Mouse (Mus musculus) small intestine, adult 2 months (tissue): ENCODE measurements around the gene Plek. TPM values are rescaled to one million over a fixed set of nuclear protein-coding genes. Genes with fewer than 3 reads are reported as not detected.
A peak's percentile ranks its signal among the peaks of the same experiment; 100 is the strongest.

ENCODE experiments used
- H3K27ac ChIP-seq: fragments of 200-500 bp; 2 replicates; pipeline ENCODE4 v1.5.1; 2012; ENCODE audit warnings: low read depth, low read length, control low read depth, inconsistent platforms; ENCODE audit not compliant: insufficient read depth
- H3K27me3 ChIP-seq: fragments of 200-500 bp; 2 replicates; pipeline ENCODE4 v1.6.1; 2012; ENCODE audit warnings: mild to moderate bottlenecking, moderate library complexity, low read length, inconsistent platforms; ENCODE audit not compliant: control insufficient read depth, insufficient read depth
- H3K36me3 ChIP-seq: fragments of 200-500 bp; 2 replicates; pipeline ENCODE4 v1.6.1; 2012; ENCODE audit warnings: mild to moderate bottlenecking, low read length, control low read depth, inconsistent platforms; ENCODE audit not compliant: control insufficient read depth, insufficient read depth
- H3K4me1 ChIP-seq: fragments of 200-500 bp; 2 replicates; pipeline ENCODE4 v1.6.1; 2012; ENCODE audit warnings: low read length, inconsistent platforms, mixed read lengths; ENCODE audit not compliant: control insufficient read depth, insufficient read depth, insufficient read length
- H3K4me3 ChIP-seq: fragments of 200-500 bp; 2 replicates; pipeline ENCODE4 v1.5.1; 2012; ENCODE audit warnings: low read depth, mild to moderate bottlenecking, control low read depth, inconsistent platforms, low read length, moderate library complexity
- CTCF ChIP-seq: fragments of 200-500 bp; IDR thresholded peaks from 2 replicates; pipeline ENCODE4 v1.5.1; 2012; ENCODE audit warnings: low read depth, mild to moderate bottlenecking, control low read depth, inconsistent platforms, low read length, moderate library complexity, mixed read lengths; ENCODE audit not compliant: insufficient replicate concordance, insufficient read length; ENCODE audit errors: extremely low read depth
- POLR2A ChIP-seq: fragments of 200-500 bp; IDR thresholded peaks from 2 replicates; pipeline ENCODE4 v1.6.1; 2012; ENCODE audit warnings: low read depth, mild to moderate bottlenecking, control low read depth, inconsistent platforms, low read length, moderate library complexity
- WGBS: fragments of 180-500 bp; shearing (Covaris S2); methylation state at CpG from one replicate; pipeline ENCODE4 v1.1.7; 2018; 5-methylcytosine and 5-hydroxymethylcytosine counted together
- polyA plus RNA-seq: library from polyadenylated mRNA; depleted of rRNA; stranded (reverse); fragments of >200 nt; gene quantifications from 2 replicates; pipeline ENCODE4 v1.2.3, GENCODE M21; 2012

The Plek gene
- polyA plus RNA-seq, 1 experiment, result 0.33 TPM

DNA sequence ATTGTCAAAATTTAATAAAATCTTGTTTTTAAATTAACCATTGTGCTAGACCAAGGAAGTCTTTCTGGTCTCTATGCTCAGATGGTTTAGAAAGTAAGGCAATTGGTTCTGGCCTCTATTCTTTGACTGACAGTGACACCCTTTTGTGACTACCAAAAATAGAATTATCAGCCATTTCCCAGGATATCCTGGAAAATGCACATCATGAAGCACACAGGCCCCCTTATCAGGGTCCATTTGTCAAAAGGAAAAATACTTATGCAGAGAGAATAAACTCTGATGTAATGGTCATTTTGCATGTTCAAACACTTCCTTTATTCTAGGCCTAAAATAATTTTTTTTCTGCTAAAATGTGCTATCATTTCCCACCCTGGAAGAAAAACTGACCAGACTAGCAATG, 54.7 kb downstream of the Plek start:
- TF ChIP-seq POLR2A, result no peak
- Histone ChIP-seq H3K36me3 (no peaks in the 10 kb centered on the region), H3K4me3 (no peak overlapping the region), H3K27ac (no peak overlapping the region), H3K27me3 (no peaks in the 10 kb centered on the region), H3K4me1 (no peaks in the 10 kb centered on the region)

- no peak for TF ChIP-seq POLR2A
- no peak for TF ChIP-seq CTCF
- no peak overlapping the region for H3K4me3 ChIP-seq
- H3K27ac ChIP-seq, result no peak overlapping the region
- H3K27me3 ChIP-seq, result no peaks in the 10 kb centered on the region
- H3K36me3 ChIP-seq, result no peaks in the 10 kb centered on the region
- H3K4me1 ChIP-seq, result no peaks in the 10 kb centered on the region
Observed at GRCm38 (mm10) chr11:16996818-16997217, 55.4 kb downstream of the Plek start.

DNA sequence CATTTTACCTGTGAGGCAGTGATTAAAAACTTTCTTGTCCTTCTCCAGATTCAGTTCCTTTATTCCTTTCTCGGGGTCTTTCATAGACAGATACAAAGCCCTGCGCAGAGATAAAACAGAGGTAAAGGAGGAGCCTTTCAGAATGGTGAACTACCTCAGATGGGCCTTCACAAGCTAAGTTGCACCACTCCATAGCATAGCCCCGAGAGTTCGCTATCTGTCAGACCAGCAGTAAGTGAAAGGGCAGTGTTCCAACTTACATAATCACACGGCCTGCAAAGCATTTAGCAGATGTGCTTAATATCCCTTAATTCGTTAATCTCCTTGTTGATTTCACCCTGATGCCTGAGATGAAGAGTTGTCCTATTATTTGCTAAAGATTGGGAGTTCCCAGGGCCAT, 59.3 kb downstream of the Plek start:
- Histone ChIP-seq H3K4me3 (no peak overlapping the region), H3K36me3 (no peaks in the 10 kb centered on the region; the same call in 1 of the 2 replicates), H3K27me3 (no peaks in the 10 kb centered on the region), H3K27ac (no peak overlapping the region), H3K4me1 (no peaks in the 10 kb centered on the region)
- TF ChIP-seq CTCF (no peak), POLR2A (no peak)
- WGBS, result 63% methylated on average over 6 of the region's 6 CpGs

DNA sequence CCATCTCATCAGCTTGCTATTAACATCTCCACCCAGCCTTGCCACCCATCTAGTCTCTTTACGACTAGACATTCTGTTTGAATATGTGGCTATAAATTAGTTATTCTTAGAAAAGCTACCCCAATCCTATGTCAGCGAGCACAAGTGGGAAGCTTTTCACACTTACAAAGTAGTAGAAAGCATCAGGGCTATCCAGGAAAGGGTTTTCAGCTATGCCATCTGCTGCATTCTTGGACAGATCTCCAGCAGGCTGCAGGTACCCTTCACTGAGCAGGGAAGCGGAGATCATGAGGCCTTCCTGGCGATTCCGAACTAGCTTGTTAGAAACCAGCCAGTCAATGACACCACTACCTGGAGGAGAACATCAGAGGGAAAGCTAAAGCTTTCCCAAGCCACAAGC, 62.3 kb downstream of the Plek start:
- H3K27me3 ChIP-seq, result no peaks in the 10 kb centered on the region
- no peak overlapping the region for H3K4me3 ChIP-seq
- H3K36me3 ChIP-seq, result no peaks in the 10 kb centered on the region; the same call in 1 of the 2 replicates
- TF ChIP-seq CTCF (no peak), POLR2A (no peak)
- H3K4me1 ChIP-seq, result 0 out of 2 replicates have a peak, but pooled peaks cover 1% of the 10 kb centered on the region
- H3K27ac ChIP-seq, result no peak overlapping the region
- 84% methylated on average over 5 of the region's 5 CpGs for WGBS

DNA sequence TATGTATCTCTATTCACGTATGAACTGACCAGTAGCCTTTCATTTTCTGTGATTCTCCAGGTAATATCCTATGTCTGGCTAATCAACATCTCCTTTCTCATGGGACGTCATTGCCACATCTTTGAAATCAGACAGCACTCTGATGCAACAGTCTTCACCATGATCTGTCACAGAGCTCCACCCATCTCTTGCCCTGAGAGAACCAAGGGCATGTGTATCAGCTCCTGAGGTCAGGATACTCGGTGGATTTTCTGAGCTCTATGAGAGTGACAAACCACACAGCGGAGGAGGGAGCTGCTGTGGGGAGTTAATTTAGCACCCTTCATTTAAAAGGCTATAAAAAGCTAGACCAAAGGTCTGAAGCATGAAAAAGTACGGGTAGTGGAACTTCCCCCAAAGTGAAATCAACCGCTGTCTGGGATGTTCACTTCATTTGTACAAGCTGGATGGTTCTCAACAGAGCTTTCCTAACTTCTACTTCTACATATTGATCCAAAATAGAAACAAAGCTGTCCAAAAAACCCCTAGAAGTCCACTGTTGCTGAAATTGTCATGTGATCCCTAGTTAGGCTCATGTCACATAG, 64.3 kb downstream of the Plek start:
- no peak overlapping the region for H3K4me3 ChIP-seq
- H3K27ac ChIP-seq, result no peak overlapping the region
- TF ChIP-seq CTCF (no peak), POLR2A (no peak)
- 51% methylated on average over 6 of the region's 6 CpGs for WGBS
- 0 out of 2 replicates have a peak, but pooled peaks cover 1% of the 10 kb centered on the region for H3K4me1 ChIP-seq
- no peaks in the 10 kb centered on the region for H3K27me3 ChIP-seq
- H3K36me3 ChIP-seq, result no peaks in the 10 kb centered on the region; the same call in 1 of the 2 replicates

DNA sequence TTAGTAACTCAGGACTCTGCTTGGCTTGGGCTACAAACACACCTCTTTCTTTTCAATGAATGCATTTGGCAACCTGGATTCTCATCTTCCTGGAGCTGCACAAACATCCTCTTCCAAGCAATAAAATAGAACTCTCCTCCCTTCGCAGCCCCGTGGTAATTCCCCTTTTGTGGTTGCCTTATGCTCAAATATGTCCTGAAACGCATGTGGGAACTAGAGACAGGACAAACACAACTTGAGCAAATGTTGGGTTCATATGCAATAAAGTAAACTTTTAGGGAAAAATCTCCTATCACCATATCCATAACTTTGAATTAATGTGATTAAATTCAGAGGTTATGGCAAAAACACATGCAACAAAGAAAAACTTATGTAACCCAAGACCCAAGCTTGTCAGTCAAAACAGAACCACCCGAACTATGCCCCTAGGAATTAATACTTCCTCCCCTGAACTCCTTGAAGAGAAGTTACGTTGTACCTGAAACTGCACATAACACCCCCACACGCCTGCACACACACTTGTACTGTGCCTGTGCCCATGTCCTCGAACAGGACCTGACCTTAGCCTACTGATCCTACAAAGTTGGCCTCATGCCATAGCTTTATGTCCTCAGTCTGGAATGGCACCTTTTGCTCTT, 65.5 kb downstream of the Plek start:
- TF ChIP-seq POLR2A (no peak), CTCF (no peak)

GRCm38 (mm10) chr11:16978161-16978707, 73.9 kb downstream of the Plek start:
- Histone ChIP-seq H3K4me3 (no peak overlapping the region), H3K27ac (peak overlapping the region; percentile 43; the same call in 1 of the 2 replicates), H3K4me1 (peaks cover 8% of the 10 kb centered on the region), H3K36me3 (0 out of 2 replicates have a peak, but pooled peaks cover 2% of the 10 kb centered on the region), H3K27me3 (no peaks in the 10 kb centered on the region)
- TF ChIP-seq CTCF (no peak), POLR2A (no peak)
- 44% methylated on average over 5 of the region's 5 CpGs for WGBS

More for the DNA sequence above, 65.5 kb downstream of the Plek start:
- WGBS, result 59% methylated on average over 7 of the region's 7 CpGs
- Histone ChIP-seq H3K36me3 (no peaks in the 10 kb centered on the region; the same call in 1 of the 2 replicates), H3K4me1 (0 out of 2 replicates have a peak, but pooled peaks cover 1% of the 10 kb centered on the region), H3K27me3 (no peaks in the 10 kb centered on the region), H3K27ac (no peak overlapping the region), H3K4me3 (no peak overlapping the region)
